Mouse (Mus musculus) intestine, embryonic 15.5 days (tissue): ENCODE measurements at regions not wholly inside any gene's neighbourhood (a gene's known extent, or its start where the extent isn't known, plus 50 kb on each side); places are given as distances from the start of the nearest gene placed in this dataset.

Source experiments
- ATAC-seq: fragments of 200-750 bp; cut with Nextera tagmentation; 2 replicates; pipeline ENCODE4 v1.8.0; 2017; ENCODE audit warnings: moderate TSS enrichment, moderate library complexity
- H3K27ac ChIP-seq: fragments of 300-500 bp; sonication (generic); 2 replicates; pipeline ENCODE4 v1.5.1; 2015; ENCODE audit warnings: mild to moderate bottlenecking, inconsistent platforms
- H3K27me3 ChIP-seq: fragments of 300-500 bp; sonication (generic); replicated peaks from 2 replicates; pipeline ENCODE4 v1.6.1; 2015; ENCODE audit warnings: inconsistent platforms
- H3K36me3 ChIP-seq: fragments of 300-500 bp; sonication (generic); 2 replicates; pipeline ENCODE4 v1.6.1; 2015; ENCODE audit warnings: inconsistent platforms
- H3K4me1 ChIP-seq: fragments of 300-500 bp; sonication (generic); replicated peaks from 2 replicates; pipeline ENCODE4 v1.6.1; 2015; ENCODE audit warnings: inconsistent platforms
- H3K4me2 ChIP-seq: fragments of 300-500 bp; sonication (generic); replicated peaks from 2 replicates; pipeline ENCODE4 v1.6.1; 2015; ENCODE audit warnings: mild to moderate bottlenecking, inconsistent platforms
- H3K4me3 ChIP-seq: fragments of 300-500 bp; sonication (generic); replicated peaks from 2 replicates; pipeline ENCODE4 v1.5.1; 2015; ENCODE audit warnings: inconsistent platforms
- H3K9ac ChIP-seq: fragments of 300-500 bp; sonication (generic); 2 replicates; pipeline ENCODE4 v1.6.1; 2015; ENCODE audit warnings: inconsistent platforms
- H3K9me3 ChIP-seq: fragments of 300-500 bp; sonication (generic); 2 replicates; pipeline ENCODE4 v1.6.1; 2016; ENCODE audit warnings: inconsistent platforms
- WGBS: fragments of 180-500 bp; shearing (Covaris S2); methylation state at CpG from one replicate; pipeline ENCODE4 v1.1.7; 2015; 5-methylcytosine and 5-hydroxymethylcytosine counted together

DNA sequence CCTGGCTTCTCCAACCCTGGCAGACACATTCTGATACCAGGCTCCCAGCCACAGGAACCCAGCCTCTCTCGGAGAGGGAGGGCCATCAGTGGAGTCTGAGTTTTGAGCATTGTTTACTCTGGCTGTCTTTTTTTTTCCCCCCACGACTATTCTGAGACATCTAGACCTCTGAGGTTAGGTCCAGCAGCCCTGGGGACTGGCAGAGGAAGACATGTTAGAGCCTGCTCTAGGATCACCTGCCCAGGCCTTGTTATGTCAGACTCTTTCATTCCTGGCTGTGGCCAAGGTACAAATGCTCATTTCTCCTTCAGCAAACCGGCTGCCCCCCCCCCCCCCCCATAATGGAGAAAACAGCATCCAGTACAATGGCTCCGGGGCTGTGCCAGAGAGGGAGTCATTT, 291.4 kb downstream of the CK137956 start:
- no peaks in the 10 kb centered on the region for H3K36me3 ChIP-seq
- no peak overlapping the region for H3K27ac ChIP-seq
- no peaks in the 10 kb centered on the region for H3K4me1 ChIP-seq
- H3K9me3 ChIP-seq: no peaks in the 10 kb centered on the region
- H3K27me3 ChIP-seq: no peaks in the 10 kb centered on the region
- ATAC-seq: no peak
- H3K4me3 ChIP-seq: no peak overlapping the region
- H3K9ac ChIP-seq: no peak overlapping the region
- 29% methylated on average over 4 of the region's 4 CpGs for WGBS
- H3K4me2 ChIP-seq: no peak overlapping the region

DNA sequence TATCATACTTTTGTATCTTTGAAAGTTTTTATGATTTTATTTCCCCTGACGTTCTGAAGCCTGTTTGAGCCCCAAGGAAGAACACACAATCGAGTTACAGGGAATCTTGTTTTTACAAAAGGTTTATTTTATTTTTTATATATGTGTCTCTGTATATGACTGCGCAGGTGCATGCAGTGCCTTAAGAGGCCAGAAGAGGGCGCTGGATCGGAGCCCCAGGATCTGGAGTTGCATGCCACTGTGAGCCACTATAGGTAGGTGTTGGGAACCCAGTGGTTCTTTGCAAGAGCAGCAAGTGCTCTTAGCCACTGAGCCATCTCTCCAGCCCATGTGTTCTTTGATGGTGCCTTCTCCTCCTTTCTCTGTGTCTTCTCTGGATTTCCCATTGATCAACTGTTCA, 292.3 kb downstream of the CK137956 start:
- Histone ChIP-seq H3K4me3 (no peak overlapping the region), H3K27ac (no peak overlapping the region), H3K36me3 (no peaks in the 10 kb centered on the region), H3K9me3 (no peaks in the 10 kb centered on the region), H3K27me3 (no peaks in the 10 kb centered on the region), H3K4me2 (no peak overlapping the region), H3K4me1 (no peaks in the 10 kb centered on the region), H3K9ac (no peak overlapping the region)
- 59% methylated on average over 5 of the region's 5 CpGs for WGBS
- ATAC-seq: no peak

DNA sequence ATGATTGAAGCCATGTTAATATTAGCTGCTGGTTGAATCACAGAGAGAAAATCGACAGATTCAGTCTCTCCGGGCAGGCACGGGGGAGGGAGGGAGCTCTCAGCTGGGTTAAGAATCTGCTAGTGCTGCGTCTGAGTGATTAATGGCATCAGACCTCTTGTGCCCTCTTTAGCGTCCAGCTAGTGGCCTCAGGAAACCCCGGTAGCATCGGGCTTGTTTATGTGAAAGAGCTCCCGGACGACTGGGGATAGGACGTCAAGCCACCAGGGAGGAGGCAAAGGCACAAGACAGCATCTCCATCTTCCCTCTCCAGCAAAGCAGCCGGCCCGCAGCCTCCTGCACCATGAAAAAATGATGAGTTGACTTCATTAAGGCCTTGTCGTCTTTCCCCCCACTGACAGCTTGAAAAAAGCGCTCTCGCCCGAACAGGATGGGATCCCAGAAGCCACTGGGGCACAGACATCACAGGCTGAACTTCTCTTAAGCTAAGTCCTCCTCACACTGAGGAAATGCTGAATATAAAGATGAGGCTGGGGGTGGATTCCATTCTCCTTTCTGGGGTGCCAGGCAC, 294.9 kb downstream of the CK137956 start:
- Histone ChIP-seq H3K9ac (no peak overlapping the region), H3K27me3 (no peaks in the 10 kb centered on the region), H3K4me3 (no peak overlapping the region), H3K27ac (no peak overlapping the region), H3K36me3 (no peaks in the 10 kb centered on the region), H3K9me3 (no peaks in the 10 kb centered on the region), H3K4me1 (no peaks in the 10 kb centered on the region), H3K4me2 (no peak overlapping the region)
- no peak for ATAC-seq
- 29% methylated on average over 16 of the region's 16 CpGs for WGBS

DNA sequence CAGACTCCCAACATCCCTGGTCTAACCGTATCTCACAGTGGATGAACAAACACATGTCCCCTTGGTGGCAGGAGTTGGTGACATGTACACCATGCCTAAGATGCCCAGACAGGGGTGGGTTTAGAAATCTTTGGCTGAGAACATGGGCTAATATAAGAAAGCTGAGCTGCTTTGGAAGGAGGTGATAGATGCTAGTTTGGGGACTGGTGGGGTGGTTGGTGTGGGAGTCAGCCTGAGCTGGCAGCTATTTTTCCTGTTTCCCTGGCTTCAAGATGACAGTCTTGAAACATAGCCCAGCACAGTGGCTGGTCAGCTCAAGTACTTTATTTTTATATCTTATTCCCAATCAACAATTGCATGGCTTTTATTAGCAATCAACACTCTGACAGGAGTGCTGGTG, 302.0 kb upstream of the Gjb5 start:
- H3K4me2 ChIP-seq: no peak overlapping the region
- no peak overlapping the region for H3K4me3 ChIP-seq
- no peak overlapping the region for H3K9ac ChIP-seq
- ATAC-seq: no peak
- no peak overlapping the region for H3K27ac ChIP-seq
- H3K9me3 ChIP-seq: no peaks in the 10 kb centered on the region
- 86% methylated on average over 1 of the region's 1 CpGs for WGBS
- H3K36me3 ChIP-seq: no peaks in the 10 kb centered on the region
- H3K4me1 ChIP-seq: no peaks in the 10 kb centered on the region
- no peaks in the 10 kb centered on the region for H3K27me3 ChIP-seq

DNA sequence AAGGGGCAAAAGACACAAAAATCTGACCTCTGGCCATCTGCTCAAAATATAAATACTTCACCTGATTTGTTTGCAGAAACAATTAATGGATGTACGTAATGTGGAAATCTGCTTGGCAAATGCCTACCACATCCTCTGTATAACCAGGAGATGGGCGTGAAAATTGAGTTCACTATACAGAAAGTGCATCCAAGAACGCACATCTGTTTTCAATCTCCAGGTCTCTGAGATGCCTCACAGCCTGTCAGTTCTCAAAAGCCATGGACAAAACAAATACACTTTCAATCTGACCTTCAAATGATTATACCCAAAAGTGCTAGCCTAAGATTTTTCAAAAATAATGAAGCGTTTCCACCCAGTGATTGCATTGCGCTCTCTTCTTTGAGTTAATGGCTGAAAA, 293.6 kb upstream of the Gjb5 start:
- Histone ChIP-seq H3K36me3 (no peaks in the 10 kb centered on the region), H3K4me2 (no peak overlapping the region), H3K27ac (no peak overlapping the region), H3K27me3 (no peaks in the 10 kb centered on the region), H3K4me1 (0 out of 2 replicates have a peak, but pooled peaks cover 3% of the 10 kb centered on the region), H3K9ac (no peak overlapping the region), H3K4me3 (no peak overlapping the region), H3K9me3 (no peaks in the 10 kb centered on the region)
- 64% methylated on average over 5 of the region's 5 CpGs for WGBS
- no peak for ATAC-seq

DNA sequence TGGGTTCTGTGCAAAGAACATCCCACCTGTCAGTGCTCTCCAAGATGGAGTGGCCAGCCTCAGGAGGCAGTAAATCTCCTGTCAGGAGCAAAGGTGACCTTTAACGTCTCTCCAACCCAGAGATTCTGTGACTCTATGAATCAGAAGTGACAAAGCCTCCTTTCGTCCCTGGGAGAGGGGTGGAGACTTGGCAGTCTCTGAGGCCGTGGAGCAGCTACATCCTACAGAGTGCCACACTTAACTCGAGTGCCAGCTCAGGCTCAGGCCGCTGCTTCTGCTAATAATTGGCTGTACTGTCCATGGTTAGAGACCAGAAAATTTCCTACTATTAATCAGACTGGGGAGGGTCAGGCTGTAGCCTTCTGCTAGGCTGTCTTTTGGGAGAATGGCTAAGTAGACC, 290.0 kb upstream of the Gjb5 start:
- H3K4me2 ChIP-seq: no peak overlapping the region
- no peaks in the 10 kb centered on the region for H3K27me3 ChIP-seq
- H3K9me3 ChIP-seq: no peaks in the 10 kb centered on the region
- H3K4me1 ChIP-seq: 0 out of 2 replicates have a peak, but pooled peaks cover 3% of the 10 kb centered on the region
- no peak for ATAC-seq
- H3K36me3 ChIP-seq: no peaks in the 10 kb centered on the region
- no peak overlapping the region for H3K27ac ChIP-seq
- H3K9ac ChIP-seq: no peak overlapping the region
- WGBS: 47% methylated on average over 5 of the region's 5 CpGs
- H3K4me3 ChIP-seq: no peak overlapping the region

DNA sequence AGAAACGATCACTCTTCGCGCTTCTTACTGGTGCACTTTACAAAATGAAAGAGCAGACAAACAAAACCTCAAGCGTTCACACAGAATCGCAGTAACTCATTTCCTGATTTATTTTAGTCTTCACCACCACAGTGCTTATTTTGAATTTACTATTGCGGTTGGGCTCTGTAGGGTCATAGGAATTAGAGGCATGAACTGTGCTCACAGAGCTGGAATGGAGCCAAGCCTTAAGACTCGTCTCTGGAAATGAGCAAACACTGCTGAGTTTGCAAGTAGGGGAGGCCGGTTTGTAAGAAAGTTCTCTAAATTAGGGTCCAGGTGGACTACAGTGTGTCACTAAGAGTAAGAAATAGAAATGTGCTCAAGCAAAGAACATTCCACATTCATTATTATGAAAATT, 289.2 kb upstream of the Gjb5 start:
- Histone ChIP-seq H3K36me3 (no peaks in the 10 kb centered on the region), H3K27me3 (no peaks in the 10 kb centered on the region), H3K27ac (no peak overlapping the region), H3K9me3 (no peaks in the 10 kb centered on the region), H3K9ac (no peak overlapping the region), H3K4me1 (0 out of 2 replicates have a peak, but pooled peaks cover 3% of the 10 kb centered on the region), H3K4me3 (no peak overlapping the region), H3K4me2 (no peak overlapping the region)
- no peak for ATAC-seq
- 35% methylated on average over 8 of the region's 8 CpGs for WGBS

DNA sequence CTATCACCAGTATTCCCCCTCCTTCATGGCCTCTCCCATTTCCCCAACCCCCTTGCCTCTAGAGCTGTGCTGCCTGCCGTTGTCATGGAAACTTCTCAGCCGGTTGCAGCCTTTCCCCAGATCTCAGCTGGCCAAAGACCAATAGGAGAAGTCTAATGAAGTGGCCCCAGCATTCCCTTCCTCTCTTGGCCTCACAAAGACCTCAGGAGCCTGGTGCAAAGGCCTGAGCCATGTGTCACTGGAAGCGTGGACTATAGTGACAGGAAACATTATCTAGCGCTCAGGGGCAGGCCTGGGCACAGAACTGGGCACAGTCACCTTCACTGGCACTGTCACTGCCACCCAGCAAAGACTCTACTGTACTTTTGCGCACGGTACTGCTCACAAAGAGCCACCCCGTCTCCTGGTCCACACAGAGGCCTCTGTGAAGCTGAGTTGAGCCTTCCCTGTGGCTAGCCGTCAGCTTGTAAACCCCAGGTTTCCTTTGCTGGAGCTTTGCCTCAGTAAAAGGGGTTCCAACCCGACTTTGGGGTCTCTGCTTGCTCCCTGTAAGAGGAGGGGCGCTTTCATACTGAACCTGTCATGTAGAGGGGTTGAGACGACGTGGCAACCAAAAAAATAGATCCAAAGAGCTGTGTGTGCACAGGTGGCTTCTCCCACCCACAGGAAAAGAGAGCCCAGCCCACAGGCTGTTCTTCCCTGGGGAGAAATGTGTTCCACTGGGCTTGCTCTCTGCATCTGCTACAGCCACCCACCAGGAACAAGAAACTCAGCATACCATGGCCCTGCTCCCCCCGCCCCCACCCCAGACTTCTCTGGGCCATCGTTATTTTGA, 282.5 kb upstream of the Gjb5 start:
- 0 out of 2 replicates have a peak, but pooled peaks have one; percentile 34 for ATAC-seq
- Histone ChIP-seq H3K4me1 (peaks cover 3% of the 10 kb centered on the region; the same call in 1 of the 2 replicates), H3K27me3 (no peaks in the 10 kb centered on the region), H3K36me3 (no peaks in the 10 kb centered on the region), H3K27ac (no peak overlapping the region), H3K9me3 (no peaks in the 10 kb centered on the region), H3K9ac (no peak overlapping the region), H3K4me2 (no peak overlapping the region), H3K4me3 (no peak overlapping the region)
- 48% methylated on average over 14 of the region's 14 CpGs for WGBS

DNA sequence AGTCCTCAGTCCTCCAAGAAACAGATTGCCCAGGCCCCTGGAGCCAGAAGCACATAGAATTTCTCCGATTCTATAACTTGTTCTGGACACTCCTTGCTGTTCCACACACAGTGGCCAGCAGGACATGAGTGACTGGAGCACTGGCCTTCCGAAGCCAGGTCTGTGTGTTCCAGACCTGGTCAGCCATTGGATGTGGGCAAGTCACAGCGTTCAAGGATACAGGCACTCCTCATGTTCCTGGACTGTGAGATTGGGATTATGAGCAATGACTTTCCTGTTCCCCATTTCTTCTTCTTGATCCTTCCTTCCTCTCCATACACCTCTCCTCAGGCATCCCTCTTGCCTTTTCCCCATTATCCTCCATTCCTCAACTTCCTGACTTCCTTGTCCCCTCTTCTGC, 281.8 kb upstream of the Gjb5 start:
- Histone ChIP-seq H3K27me3 (no peaks in the 10 kb centered on the region), H3K36me3 (no peaks in the 10 kb centered on the region), H3K9me3 (no peaks in the 10 kb centered on the region), H3K4me1 (peaks cover 3% of the 10 kb centered on the region; the same call in 1 of the 2 replicates), H3K4me2 (no peak overlapping the region), H3K27ac (no peak overlapping the region), H3K9ac (no peak overlapping the region), H3K4me3 (no peak overlapping the region)
- ATAC-seq: no peak
- 86% methylated on average over 3 of the region's 3 CpGs for WGBS

DNA sequence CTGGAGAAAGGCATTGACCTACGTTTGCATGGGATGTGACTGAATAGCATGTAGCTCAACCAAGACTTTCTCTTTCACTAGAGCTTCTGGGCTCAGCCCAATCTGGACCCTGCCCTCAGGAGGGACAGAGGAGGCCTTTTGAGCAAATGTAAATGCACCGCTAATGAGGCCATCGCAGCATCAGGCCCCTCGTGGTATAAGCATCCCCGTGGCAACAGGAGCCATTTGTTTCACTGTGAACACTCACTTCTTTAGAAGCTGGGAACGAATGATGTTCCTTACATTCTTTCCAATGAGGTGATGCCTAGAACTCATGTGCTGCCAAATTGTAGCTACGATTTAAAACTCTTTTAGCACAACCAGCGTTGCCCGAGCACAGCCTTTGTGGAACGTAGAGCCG, 279.0 kb upstream of the Gjb5 start:
- no peak overlapping the region for H3K9ac ChIP-seq

DNA sequence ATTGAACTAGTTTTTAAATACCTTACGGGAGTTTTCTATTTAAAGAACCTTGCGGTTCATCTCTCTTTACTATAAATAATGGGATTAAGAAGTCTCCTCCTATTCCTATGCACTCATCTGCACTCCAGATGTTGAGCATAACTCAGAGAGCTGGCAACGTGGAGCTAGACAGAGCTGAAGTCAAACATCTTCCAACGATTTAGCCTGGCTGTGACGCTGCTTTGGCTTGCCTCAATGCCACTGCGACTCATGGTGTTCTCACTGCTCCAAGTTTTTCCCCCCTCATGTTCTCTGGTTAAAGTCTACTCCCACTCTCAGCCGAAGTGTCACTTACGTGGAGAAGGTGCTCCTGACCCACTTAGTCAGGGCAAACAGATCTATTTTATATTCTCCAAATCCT, 277.3 kb upstream of the Gjb5 start:
- H3K4me1 ChIP-seq: peaks cover under 1% of the 10 kb centered on the region; the same call in 1 of the 2 replicates
- no peak overlapping the region for H3K9ac ChIP-seq
- no peaks in the 10 kb centered on the region for H3K36me3 ChIP-seq
- H3K27me3 ChIP-seq: no peaks in the 10 kb centered on the region
- WGBS: 51% methylated on average over 8 of the region's 8 CpGs
- no peak overlapping the region for H3K4me3 ChIP-seq
- H3K4me2 ChIP-seq: no peak overlapping the region
- no peak overlapping the region for H3K27ac ChIP-seq
- no peak for ATAC-seq
- no peaks in the 10 kb centered on the region for H3K9me3 ChIP-seq

More for the DNA sequence above, 279.0 kb upstream of the Gjb5 start:
- peaks cover 3% of the 10 kb centered on the region; the same call in 1 of the 2 replicates for H3K4me1 ChIP-seq
- no peak overlapping the region for H3K27ac ChIP-seq
- H3K4me3 ChIP-seq: no peak overlapping the region
- no peak for ATAC-seq
- no peaks in the 10 kb centered on the region for H3K36me3 ChIP-seq
- no peaks in the 10 kb centered on the region for H3K9me3 ChIP-seq
- WGBS: 60% methylated on average over 11 of the region's 11 CpGs
- no peaks in the 10 kb centered on the region for H3K27me3 ChIP-seq
- no peak overlapping the region for H3K4me2 ChIP-seq

DNA sequence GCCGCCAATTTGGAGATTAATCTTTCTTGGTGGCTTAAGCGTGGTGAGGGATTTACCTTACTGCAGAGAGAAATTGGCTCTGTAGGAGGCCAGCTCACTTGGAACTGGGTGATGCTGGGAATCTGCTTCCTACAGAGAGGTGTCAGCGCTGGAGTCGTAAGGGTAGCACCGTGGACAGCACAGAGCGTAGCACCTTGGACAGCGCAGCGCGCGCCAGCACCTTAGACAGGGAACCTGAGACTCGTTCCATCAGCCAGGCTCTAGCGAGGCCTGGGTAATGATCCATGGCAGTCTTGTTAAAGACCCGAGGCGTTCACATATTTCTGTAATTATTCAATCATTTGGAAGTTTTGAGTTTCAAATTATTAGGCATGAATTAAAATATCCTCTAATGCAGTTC, 261.9 kb upstream of the Gjb5 start:
- ATAC-seq: peak; percentile 72; the same call in 1 of the 2 replicates
- H3K9ac ChIP-seq: no peak overlapping the region
- H3K27ac ChIP-seq: no peak overlapping the region
- 4% methylated on average over 14 of the region's 14 CpGs for WGBS
- H3K36me3 ChIP-seq: no peaks in the 10 kb centered on the region
- no peaks in the 10 kb centered on the region for H3K9me3 ChIP-seq
- H3K4me3 ChIP-seq: no peak overlapping the region
- H3K27me3 ChIP-seq: no peaks in the 10 kb centered on the region
- H3K4me2 ChIP-seq: no peak overlapping the region
- no peaks in the 10 kb centered on the region for H3K4me1 ChIP-seq

DNA sequence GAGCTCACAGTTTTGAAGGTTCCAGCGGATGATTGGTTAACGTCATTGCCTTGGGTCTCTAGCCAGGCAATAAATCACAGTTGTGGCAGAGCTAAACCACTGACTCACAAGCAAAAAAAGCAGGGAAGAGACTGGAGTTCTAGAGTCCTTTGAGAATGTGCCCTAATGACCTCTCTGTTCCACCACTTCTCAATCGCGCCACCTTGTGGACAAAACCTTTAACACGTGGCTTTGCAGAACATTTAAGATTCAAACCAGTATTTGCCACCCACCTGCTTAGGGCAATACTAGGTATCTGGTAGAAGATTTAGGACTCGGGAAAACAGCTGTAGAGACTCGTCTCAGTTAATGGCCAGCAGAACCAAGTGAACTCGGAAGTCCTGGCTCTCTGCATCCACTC, 254.8 kb upstream of the Gjb5 start:
- no peak overlapping the region for H3K4me3 ChIP-seq
- no peak for ATAC-seq
- H3K9me3 ChIP-seq: no peaks in the 10 kb centered on the region
- H3K4me1 ChIP-seq: no peaks in the 10 kb centered on the region
- 47% methylated on average over 8 of the region's 8 CpGs for WGBS
- H3K27me3 ChIP-seq: no peaks in the 10 kb centered on the region
- no peak overlapping the region for H3K9ac ChIP-seq
- no peaks in the 10 kb centered on the region for H3K36me3 ChIP-seq
- no peak overlapping the region for H3K27ac ChIP-seq
- no peak overlapping the region for H3K4me2 ChIP-seq
